Mouse (Mus musculus): ENCODE measurements around the gene Enpep. TPM values are rescaled to one million over a fixed set of nuclear protein-coding genes. Genes with fewer than 3 reads are reported as not detected.

Gene Enpep
- polyA plus RNA-seq, 1 experiment: 1.5 TPM

DNA sequence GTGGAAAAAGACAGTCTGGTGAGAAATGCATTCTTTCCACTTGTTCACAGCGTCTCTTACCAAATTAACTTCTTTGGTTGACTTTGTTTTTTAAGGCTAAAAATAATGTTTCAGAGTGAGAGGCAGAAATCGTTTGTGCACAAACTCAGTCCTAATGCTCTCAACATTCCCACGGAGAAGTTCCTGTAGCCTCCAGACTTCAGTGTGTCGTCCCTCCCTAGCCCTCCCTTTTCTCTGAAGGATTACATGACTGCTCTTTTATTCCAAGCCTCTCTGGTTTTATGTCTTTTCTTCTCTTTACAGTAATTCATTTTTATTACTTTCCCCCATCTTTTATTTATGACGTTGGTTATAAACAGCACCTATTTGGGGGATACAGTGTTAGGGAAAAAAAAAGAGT lies 22.6 kb downstream of the Enpep start:
- TF ChIP-seq CTCF (IDR thresholded peaks at IDR 0.05; ENCODE audit: control insufficient read depth, insufficient read depth, low read length): no peak
- TF ChIP-seq POLR2A (IDR thresholded peaks at IDR 0.05; ENCODE audit: borderline replicate concordance, control insufficient read depth, low read depth, low read length): no peak
- WGBS: 70% methylated on average over 5 of the region's 5 CpGs
- H3K4me1 ChIP-seq (ENCODE audit: control insufficient read depth, insufficient read depth, low read length): no peaks in the 10 kb centered on the region; the same call in 1 of the 2 replicates
- H3K4me3 ChIP-seq (replicated peaks; ENCODE audit: control insufficient read depth, low read depth, low read length): no peak overlapping the region
- no peak overlapping the region for H3K27ac ChIP-seq (ENCODE audit: control insufficient read depth, insufficient read depth, low read depth, low read length, poor library complexity)

DNA sequence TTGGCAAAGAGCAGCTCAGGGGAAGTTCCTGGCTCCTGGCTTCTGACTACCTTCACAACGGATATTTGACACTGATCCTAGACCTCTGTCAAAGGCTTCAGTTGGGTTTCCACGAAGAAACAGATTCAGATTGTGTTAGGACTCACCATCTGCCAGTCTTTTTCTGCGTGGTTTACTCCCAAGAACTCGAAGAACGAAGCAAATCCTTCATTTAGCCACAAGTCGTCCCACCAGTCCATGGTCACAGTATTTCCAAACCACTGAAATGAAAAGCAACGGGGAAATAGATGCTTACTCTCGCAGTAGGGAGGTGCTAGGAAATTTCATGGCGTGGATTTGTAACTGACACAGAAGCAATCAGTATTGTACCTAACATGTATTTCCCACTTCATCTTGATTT lies 23.6 kb downstream of the Enpep start:
- WGBS: 44% methylated on average over 9 of the region's 9 CpGs
- H3K4me1 ChIP-seq (ENCODE audit: control insufficient read depth, insufficient read depth, low read length): no peaks in the 10 kb centered on the region; the same call in 1 of the 2 replicates
- TF ChIP-seq CTCF (IDR thresholded peaks at IDR 0.05; ENCODE audit: control insufficient read depth, insufficient read depth, low read length): no peak
- no peak for TF ChIP-seq POLR2A (IDR thresholded peaks at IDR 0.05; ENCODE audit: borderline replicate concordance, control insufficient read depth, low read depth, low read length)
- no peak overlapping the region for H3K4me3 ChIP-seq (replicated peaks; ENCODE audit: control insufficient read depth, low read depth, low read length)
- no peak overlapping the region for H3K27ac ChIP-seq (ENCODE audit: control insufficient read depth, insufficient read depth, low read depth, low read length, poor library complexity)

DNA sequence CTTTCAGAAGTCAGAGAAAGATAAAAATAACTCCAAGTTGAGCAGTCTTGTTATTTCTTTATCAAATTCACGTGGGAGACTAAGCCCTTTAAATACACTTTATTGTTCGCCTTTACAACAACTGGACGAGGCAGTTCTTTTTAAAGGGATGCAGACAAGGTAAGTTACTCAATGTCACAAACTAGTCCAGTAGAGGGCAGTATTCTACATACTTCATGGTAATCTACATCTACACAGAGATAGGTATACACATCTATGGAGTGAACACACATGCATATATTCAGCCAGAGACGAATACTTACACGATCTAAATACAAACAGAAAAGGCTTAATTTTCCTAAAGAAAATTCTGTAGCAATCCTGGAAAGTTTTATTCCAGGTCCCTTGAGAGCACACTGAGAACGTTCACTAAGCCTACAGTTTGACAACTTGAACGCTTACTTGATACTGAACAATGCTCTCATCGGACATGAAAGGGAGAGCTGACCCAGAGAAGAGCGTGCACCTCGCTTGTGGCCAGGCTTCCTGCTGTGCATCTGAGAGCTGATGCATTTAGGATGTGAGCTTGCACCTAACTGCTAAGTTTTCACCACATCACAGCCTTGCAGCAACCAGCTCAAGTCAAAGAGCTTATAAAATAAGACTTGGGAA lies 24.3 kb downstream of the Enpep start:
- TF ChIP-seq POLR2A (IDR thresholded peaks at IDR 0.05; ENCODE audit: borderline replicate concordance, control insufficient read depth, low read depth, low read length) (no peak), CTCF (IDR thresholded peaks at IDR 0.05; ENCODE audit: control insufficient read depth, insufficient read depth, low read length) (no peak)
- Histone ChIP-seq H3K27ac (ENCODE audit: control insufficient read depth, insufficient read depth, low read depth, low read length, poor library complexity) (no peak overlapping the region), H3K4me1 (ENCODE audit: control insufficient read depth, insufficient read depth, low read length) (no peaks in the 10 kb centered on the region; the same call in 1 of the 2 replicates), H3K4me3 (replicated peaks; ENCODE audit: control insufficient read depth, low read depth, low read length) (no peak overlapping the region)
- WGBS: 23% methylated on average over 10 of the region's 10 CpGs

DNA sequence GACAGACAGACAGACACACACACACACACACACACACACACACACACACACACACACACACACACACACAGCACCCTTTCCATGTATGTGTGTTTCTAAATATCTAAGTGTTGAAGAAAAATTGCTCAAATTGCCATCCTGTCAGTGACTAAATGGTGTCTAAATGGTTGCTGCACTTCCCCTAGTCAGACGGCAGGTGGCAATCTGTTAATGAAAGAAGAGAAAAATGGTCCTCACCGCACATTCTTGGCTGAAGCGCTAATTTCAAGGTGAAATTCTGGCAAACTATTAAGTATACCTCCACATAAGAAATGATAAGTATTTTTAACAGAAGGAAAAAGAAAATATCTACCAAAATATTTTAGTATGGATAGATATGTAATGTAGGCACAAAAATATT lies 28.6 kb downstream of the Enpep start:
- 6% methylated on average over 3 of the region's 3 CpGs for WGBS
- TF ChIP-seq POLR2A (IDR thresholded peaks at IDR 0.05; ENCODE audit: borderline replicate concordance, control insufficient read depth, low read depth, low read length) (no peak), CTCF (IDR thresholded peaks at IDR 0.05; ENCODE audit: control insufficient read depth, insufficient read depth, low read length) (no peak)
- H3K4me3 ChIP-seq (replicated peaks; ENCODE audit: control insufficient read depth, low read depth, low read length): no peak overlapping the region
- no peaks in the 10 kb centered on the region; the same call in 1 of the 2 replicates for H3K4me1 ChIP-seq (ENCODE audit: control insufficient read depth, insufficient read depth, low read length)
- H3K27ac ChIP-seq (ENCODE audit: control insufficient read depth, insufficient read depth, low read depth, low read length, poor library complexity): no peak overlapping the region

DNA sequence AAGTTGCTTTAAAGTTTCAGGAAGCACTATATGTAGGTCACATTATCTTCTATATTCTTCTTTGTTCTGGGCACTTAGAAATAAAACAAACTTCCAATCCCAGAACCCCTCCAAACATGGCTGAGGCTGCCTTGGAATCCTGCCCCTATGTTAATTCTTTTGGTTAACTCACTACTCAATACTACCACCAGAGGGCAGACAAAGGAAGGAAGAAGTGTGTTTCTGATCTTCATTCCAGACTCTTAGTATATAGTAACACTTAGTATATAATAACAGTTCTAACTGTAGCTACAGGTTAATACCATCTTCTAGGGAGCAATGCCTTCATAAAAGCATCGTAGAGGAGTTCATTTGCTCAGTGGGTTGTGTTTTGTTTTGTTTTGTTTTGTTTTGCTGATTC lies 32.6 kb downstream of the Enpep start:
- 35% methylated on average over 1 of the region's 1 CpGs for WGBS
- no peak overlapping the region for H3K4me3 ChIP-seq (replicated peaks; ENCODE audit: control insufficient read depth, low read depth, low read length)
- H3K4me1 ChIP-seq (ENCODE audit: control insufficient read depth, insufficient read depth, low read length): no peaks in the 10 kb centered on the region; the same call in none of the 2 replicates
- no peak overlapping the region for H3K27ac ChIP-seq (ENCODE audit: control insufficient read depth, insufficient read depth, low read depth, low read length, poor library complexity)
- no peak for TF ChIP-seq CTCF (IDR thresholded peaks at IDR 0.05; ENCODE audit: control insufficient read depth, insufficient read depth, low read length)

DNA sequence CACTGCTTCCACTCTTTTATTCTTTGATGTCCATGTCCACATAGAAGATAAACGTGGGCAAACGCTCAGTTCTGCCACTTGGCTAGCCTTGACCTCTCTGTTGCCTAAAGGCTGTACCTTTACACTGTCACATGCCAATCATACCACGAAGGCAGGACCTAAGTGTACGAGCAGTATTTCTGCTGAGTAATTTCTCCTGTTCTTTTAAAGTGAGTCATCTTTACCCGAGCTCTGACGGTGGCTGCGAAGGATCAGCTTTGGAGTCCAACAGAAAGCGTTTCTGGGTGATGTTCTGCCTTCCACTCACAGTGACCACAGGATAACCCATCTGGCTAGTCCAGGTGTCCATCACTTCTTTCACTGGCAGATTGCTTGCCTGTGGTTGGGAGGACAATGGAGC lies 33.9 kb downstream of the Enpep start:
- Histone ChIP-seq H3K4me1 (ENCODE audit: control insufficient read depth, insufficient read depth, low read length) (no peaks in the 10 kb centered on the region; the same call in none of the 2 replicates), H3K27ac (ENCODE audit: control insufficient read depth, insufficient read depth, low read depth, low read length, poor library complexity) (no peak overlapping the region), H3K4me3 (replicated peaks; ENCODE audit: control insufficient read depth, low read depth, low read length) (no peak overlapping the region)
- WGBS: 55% methylated on average over 8 of the region's 8 CpGs
- no peak for TF ChIP-seq CTCF (IDR thresholded peaks at IDR 0.05; ENCODE audit: control insufficient read depth, insufficient read depth, low read length)
- TF ChIP-seq POLR2A (IDR thresholded peaks at IDR 0.05; ENCODE audit: borderline replicate concordance, control insufficient read depth, low read depth, low read length): no peak

DNA sequence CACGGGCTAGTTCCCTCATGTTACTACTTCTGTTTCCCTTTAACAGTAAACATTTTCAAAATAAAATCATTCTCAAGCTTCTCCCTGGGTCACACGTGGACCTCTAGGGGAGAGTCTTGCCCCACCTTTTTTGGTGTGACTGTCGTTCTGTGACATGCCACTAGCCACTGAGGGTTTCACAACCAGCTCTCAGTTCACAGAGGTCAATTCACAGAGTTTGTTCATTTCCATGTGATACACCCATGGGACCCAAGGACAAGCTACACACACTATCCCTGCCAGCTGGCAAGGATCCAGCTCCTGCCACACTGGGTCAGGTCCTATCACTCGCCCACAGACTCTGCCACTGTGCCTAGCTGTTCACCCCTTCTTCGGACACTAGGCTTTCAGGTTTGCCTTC lies 35.5 kb downstream of the Enpep start:
- TF ChIP-seq POLR2A (IDR thresholded peaks at IDR 0.05; ENCODE audit: borderline replicate concordance, control insufficient read depth, low read depth, low read length) (no peak), CTCF (IDR thresholded peaks at IDR 0.05; ENCODE audit: control insufficient read depth, insufficient read depth, low read length) (no peak)
- H3K27ac ChIP-seq (ENCODE audit: control insufficient read depth, insufficient read depth, low read depth, low read length, poor library complexity): no peak overlapping the region
- H3K4me1 ChIP-seq (ENCODE audit: control insufficient read depth, insufficient read depth, low read length): no peaks in the 10 kb centered on the region; the same call in none of the 2 replicates
- H3K4me3 ChIP-seq (replicated peaks; ENCODE audit: control insufficient read depth, low read depth, low read length): no peak overlapping the region
- WGBS: 11% methylated on average over 5 of the region's 5 CpGs

DNA sequence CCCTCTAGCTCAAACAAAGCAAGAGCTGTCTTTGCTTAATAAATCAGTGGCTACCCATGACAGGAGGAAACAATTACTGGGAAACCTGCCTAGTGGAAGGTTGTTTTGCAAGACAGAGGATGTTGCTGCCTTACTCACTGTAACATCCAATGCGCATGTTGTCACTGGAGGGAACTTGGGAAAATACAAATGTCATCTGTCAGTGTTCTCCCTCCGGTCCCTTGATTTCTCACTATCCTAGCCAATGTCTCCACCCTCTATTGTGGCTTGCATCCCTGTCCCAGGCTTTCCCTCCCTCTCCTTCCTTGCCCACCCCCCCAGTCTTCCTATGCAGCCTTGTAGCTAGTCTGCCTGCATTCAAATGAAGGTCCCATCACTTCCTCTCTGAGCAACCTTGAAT lies 36.6 kb downstream of the Enpep start:
- WGBS: 46% methylated on average over 2 of the region's 2 CpGs
- H3K27ac ChIP-seq (ENCODE audit: control insufficient read depth, insufficient read depth, low read depth, low read length, poor library complexity): no peak overlapping the region
- H3K4me3 ChIP-seq (replicated peaks; ENCODE audit: control insufficient read depth, low read depth, low read length): no peak overlapping the region
- no peaks in the 10 kb centered on the region; the same call in none of the 2 replicates for H3K4me1 ChIP-seq (ENCODE audit: control insufficient read depth, insufficient read depth, low read length)
- TF ChIP-seq POLR2A (IDR thresholded peaks at IDR 0.05; ENCODE audit: borderline replicate concordance, control insufficient read depth, low read depth, low read length) (no peak), CTCF (IDR thresholded peaks at IDR 0.05; ENCODE audit: control insufficient read depth, insufficient read depth, low read length) (no peak)

DNA sequence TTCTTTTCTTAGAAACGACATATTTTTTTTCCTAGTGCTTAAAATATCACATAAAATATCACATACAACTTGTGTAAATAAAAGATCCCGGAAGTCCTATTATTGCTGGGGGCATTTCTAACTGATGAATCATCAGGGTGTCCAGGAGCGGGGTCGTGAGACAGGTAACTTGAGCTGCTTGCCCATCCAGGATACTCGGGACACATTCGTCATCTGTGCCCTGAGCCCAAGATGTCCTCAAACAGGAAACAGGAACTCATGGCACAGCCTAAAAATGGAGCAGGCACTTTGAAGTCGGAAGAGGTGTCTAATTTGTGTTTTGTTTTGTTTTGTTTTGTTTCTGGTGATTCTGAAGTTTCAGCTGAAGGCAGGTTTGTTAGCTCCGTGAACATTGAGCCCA lies 43.0 kb downstream of the Enpep start:
- 59% methylated on average over 8 of the region's 8 CpGs for WGBS
- no peak overlapping the region for H3K4me3 ChIP-seq (replicated peaks; ENCODE audit: control insufficient read depth, low read depth, low read length)
- H3K27ac ChIP-seq (ENCODE audit: control insufficient read depth, insufficient read depth, low read depth, low read length, poor library complexity): no peak overlapping the region
- H3K4me1 ChIP-seq (ENCODE audit: control insufficient read depth, insufficient read depth, low read length): no peaks in the 10 kb centered on the region
- no peak for TF ChIP-seq POLR2A (IDR thresholded peaks at IDR 0.05; ENCODE audit: borderline replicate concordance, control insufficient read depth, low read depth, low read length)
- no peak for TF ChIP-seq CTCF (IDR thresholded peaks at IDR 0.05; ENCODE audit: control insufficient read depth, insufficient read depth, low read length)
